Mouse (Mus musculus): ENCODE measurements around the gene Ap1b1.

GRCm38 (mm10) chr11:5028228-5028627 is 41.6 kb downstream of the Ap1b1 start:
- no peak for TF ChIP-seq ZC3H11A (IDR thresholded peaks at IDR 0.05; ENCODE audit: low read depth, low read length)
- TF ChIP-seq POLR2A (IDR thresholded peaks at IDR 0.05; ENCODE audit: low read depth, low read length) = no peak
- no peak for TF ChIP-seq CTCF (conservative IDR thresholded peaks at IDR 0.05 in 1 of 2, IDR thresholded peaks at IDR 0.05 in 1 of 2; ENCODE audit: low read depth in 2 of 2, low read length in 2 of 2)
- no peak for TF ChIP-seq NELFE (IDR thresholded peaks at IDR 0.05; ENCODE audit: low read depth, low read length)
- no peak for TF ChIP-seq USF1 (IDR thresholded peaks at IDR 0.05; ENCODE audit: low read depth, low read length)
- no peak for TF ChIP-seq MAFK (IDR thresholded peaks at IDR 0.05; ENCODE audit: insufficient replicate concordance, low read length)
- TF ChIP-seq JUND (conservative IDR thresholded peaks at IDR 0.05; ENCODE audit: low read depth, low read length) = no peak
- no peak for TF ChIP-seq EP300 (IDR thresholded peaks at IDR 0.05; ENCODE audit: low read length)
- no peak for TF ChIP-seq HCFC1 (IDR thresholded peaks at IDR 0.05; ENCODE audit: low read depth, low read length)
- no peak for TF ChIP-seq RCOR1 (conservative IDR thresholded peaks at IDR 0.05; ENCODE audit: low read depth, low read length)
- no peak for TF ChIP-seq BHLHE40 (IDR thresholded peaks at IDR 0.05; ENCODE audit: low read depth, low read length)
- TF ChIP-seq MEF2A (IDR thresholded peaks at IDR 0.05; ENCODE audit: borderline replicate concordance, low read depth, low read length) = no peak

All from CH12.LX (cell line).